Mouse (Mus musculus): Measurements from ENCODE around the gene Mpc1.

DNA sequence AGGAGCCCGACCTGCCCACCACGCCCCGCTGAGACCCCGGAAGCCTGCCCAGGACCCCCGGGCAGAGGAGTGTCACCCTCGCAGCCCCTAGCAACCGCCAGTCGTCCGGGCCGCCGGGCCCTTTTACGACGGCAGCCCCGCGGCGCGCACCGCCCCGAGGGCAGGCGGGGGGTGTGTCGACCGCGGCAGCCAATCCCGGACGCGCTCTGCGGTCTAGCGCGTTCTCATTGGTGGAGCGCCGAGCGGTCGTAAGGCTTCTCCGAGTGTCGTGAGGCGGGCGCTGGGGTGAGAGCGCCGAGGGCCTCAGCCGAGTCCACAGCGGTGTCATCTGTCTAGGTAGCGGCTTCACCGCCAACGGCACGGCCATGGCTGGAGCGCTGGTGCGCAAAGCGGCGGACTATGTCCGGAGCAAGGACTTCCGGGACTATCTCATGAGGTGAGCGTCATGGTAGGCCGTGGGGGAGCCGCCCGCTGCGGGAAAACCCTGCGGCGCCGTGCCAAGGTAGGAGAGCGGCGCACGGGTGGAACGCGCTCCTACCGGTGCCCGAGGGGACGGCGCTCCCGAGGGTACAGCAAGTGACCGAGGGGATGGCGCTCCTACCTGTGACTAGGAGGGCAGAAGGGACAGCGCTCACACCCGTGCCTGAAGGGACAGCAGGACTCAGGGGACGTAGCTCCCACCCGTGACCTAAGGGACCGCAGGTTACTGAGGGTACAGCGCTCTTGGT, 986 bp downstream of the Mpc1 start:
- no peak for TF ChIP-seq SMC3 (IDR thresholded peaks at IDR 0.05; ENCODE audit: low read depth, low read length)
- TF ChIP-seq CTCF (conservative IDR thresholded peaks at IDR 0.05 in 1 of 2, IDR thresholded peaks at IDR 0.05 in 1 of 2; ENCODE audit: low read depth in 2 of 2, low read length in 2 of 2): peak in 1 of 2 experiments; percentile 21; a peak in 1 of 4 replicates
- no peak for TF ChIP-seq ZC3H11A (IDR thresholded peaks at IDR 0.05; ENCODE audit: low read depth, low read length)
- TF ChIP-seq MXI1 (IDR thresholded peaks at IDR 0.05; ENCODE audit: low read depth, low read length): peak; percentile 19; the same call in 1 of the 2 replicates
- peak; percentile 93 for TF ChIP-seq POLR2A (IDR thresholded peaks at IDR 0.05; ENCODE audit: low read depth, low read length)
- TF ChIP-seq BHLHE40 (IDR thresholded peaks at IDR 0.05; ENCODE audit: low read depth, low read length): no peak; the same call in 1 of the 2 replicates
- peak; percentile 90 for TF ChIP-seq NELFE (IDR thresholded peaks at IDR 0.05; ENCODE audit: low read depth, low read length)
- TF ChIP-seq RCOR1 (conservative IDR thresholded peaks at IDR 0.05; ENCODE audit: low read depth, low read length): no peak
- TF ChIP-seq EP300 (IDR thresholded peaks at IDR 0.05; ENCODE audit: low read length): no peak
- no peak for TF ChIP-seq E2F4 (IDR thresholded peaks at IDR 0.05; ENCODE audit: insufficient replicate concordance, low read depth, low read length)

All from CH12.LX (cell line).